Mouse (Mus musculus) CD4-positive naive resting alpha-beta T cell, adult 76 days (primary cell): ENCODE results near the gene Zkscan3. TPM values are rescaled to one million over a fixed set of nuclear protein-coding genes. Genes with fewer than 3 reads are reported as not detected.

Source experiments
- total RNA-seq: library from RNA; stranded (reverse); gene quantifications from one replicate; pipeline ENCODE4 v1.2.4, GENCODE M21; 2023

The Zkscan3 gene
- 47.9 TPM for total RNA-seq

DNA sequence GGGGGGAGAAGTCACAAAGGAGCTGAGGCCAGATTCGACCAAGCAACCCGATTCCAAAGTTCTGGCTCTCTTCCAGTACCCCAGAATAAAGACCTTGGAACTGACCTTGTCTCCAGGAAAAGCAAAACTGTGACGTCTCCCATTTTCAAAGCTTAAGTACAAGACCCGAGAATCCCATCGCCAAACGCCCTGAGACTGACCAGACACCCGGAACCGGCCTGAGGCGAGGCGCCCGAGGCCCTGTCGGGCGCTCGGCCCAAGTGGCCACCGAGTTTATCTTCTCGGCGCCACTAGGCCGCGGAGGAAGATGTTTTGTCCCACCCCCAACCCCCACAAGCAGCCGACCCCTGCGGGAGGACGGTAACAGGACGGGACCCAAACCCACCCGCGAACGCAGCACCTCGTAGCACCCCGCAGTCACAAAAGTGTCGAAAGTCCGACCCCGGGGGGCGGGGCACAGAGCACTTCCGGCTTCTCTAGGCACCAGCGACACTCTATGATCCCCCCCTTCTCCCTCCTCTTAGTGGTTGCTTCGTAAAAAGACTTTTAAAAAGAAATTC, at the start of gene Zkscan3:
Gene Zkscan3 (minus strand): TSS at position 469 of the 560 bp plus-strand sequence.

DNA sequence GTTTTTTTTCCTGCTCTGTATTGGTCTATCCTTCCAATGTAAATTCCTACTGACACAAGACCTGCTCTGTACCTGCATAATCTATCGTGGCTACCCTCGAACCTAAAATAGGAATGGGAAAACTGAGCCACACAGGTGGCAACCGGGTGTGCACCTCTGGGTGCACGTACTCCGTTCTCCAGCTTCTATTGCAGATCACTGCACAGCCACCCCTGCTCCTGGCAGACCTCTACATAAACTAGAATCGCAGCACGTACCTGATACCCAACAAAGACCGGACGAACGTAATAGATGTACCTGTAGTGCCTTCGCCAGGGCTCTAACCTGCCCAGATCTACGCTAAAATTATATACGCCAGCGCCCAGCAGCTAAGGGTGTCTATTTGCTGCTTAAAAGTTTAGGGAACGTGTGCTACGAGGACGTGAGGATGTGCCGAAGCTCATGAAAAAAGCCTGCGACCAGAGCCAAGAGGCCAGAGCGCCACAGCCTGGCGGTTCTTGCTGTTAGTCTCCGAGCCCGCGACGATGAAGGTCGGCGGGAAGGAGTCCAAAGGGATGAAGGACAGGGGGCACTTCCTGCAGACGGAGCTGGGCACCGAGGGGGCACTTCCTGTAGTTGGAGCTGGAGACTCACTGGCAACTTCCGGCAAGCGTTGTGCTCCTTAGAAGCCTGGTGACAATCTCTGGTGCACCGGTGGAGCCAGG, 38.1 kb upstream of the Zkscan3 start, which contains the start of gene Pgbd1:
Gene Pgbd1 (minus strand): TSS at position 556 of the 704 bp plus-strand sequence.

DNA sequence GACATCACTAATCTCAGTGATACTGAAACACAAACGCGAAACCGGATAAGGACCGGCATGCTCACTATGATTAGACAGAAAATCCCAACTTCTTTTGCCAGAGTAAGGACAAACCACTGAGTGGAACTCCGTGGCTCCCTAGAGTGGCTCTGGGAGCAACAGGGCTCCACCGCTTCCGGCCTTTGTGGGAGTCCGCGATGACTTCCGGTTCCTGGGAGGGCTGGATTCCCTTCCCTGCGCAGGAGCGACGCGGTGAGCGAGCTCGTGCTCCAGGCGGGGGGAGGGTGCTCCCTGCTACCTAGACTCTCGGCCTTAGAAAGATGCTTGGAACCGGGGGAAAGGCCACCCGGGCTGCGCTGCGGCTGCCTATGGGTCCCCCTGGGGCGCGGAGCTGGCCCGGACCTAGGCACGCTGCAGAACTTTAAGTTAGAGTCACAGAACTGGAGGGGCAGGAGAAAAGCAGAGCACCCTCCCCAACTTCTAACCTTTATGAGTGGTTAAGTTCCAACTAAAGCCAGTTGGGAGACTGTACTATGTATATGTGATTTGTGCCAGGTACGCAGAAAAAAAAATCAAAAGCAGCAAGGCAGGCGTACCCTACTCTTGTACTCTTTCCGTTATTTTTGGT, 39.8 kb downstream of the Zkscan3 start, which contains the start of gene Zscan12:
Gene Zscan12 (plus strand): TSS at position 200 of the 628 bp plus-strand sequence.

GRCm38 (mm10) chr13:21346610-21347009, 55.9 kb downstream of the Zkscan3 start, which contains the start of gene Olfr1367:
Olfr1367 (plus strand) TSS chr13:21346910.

Other genes starting within 250 kb of the Zkscan3 start
- gene Trim27, start 223.3 kb downstream of the Zkscan3 start, total RNA-seq: 77.4 TPM
- not detected for gene Gpx5, start 110.0 kb downstream of the Zkscan3 start, total RNA-seq
- gene Gpx6, start 90.6 kb downstream of the Zkscan3 start, total RNA-seq: not detected
- not detected for gene Olfr1367, start 55.8 kb downstream of the Zkscan3 start, total RNA-seq
- 5.4 TPM for gene Zscan12, start 39.9 kb downstream of the Zkscan3 start, total RNA-seq
- 0.38 TPM for gene Pgbd1, start 38.3 kb upstream of the Zkscan3 start, total RNA-seq
- 48.0 TPM for gene Zscan26, start 51.0 kb upstream of the Zkscan3 start, total RNA-seq
- not detected for gene Nkapl, start 65.8 kb upstream of the Zkscan3 start, total RNA-seq
- not detected for gene Zkscan4, start 76.2 kb upstream of the Zkscan3 start, total RNA-seq
- not detected for gene Gm10065, start 76.7 kb upstream of the Zkscan3 start, total RNA-seq
- 3.8 TPM for gene AK157302, start 92.5 kb upstream of the Zkscan3 start, total RNA-seq
- gene Gm11273, start 98.7 kb upstream of the Zkscan3 start, total RNA-seq: 15.9 TPM
- 8.9 TPM for gene Zkscan8, start 128.4 kb upstream of the Zkscan3 start, total RNA-seq
- gene Olfr1366, start 140.1 kb upstream of the Zkscan3 start, total RNA-seq: not detected
- gene Olfr1535, start 157.1 kb upstream of the Zkscan3 start, total RNA-seq: not detected
- not detected for gene Olfr1364, start 179.0 kb upstream of the Zkscan3 start, total RNA-seq
- gene Olfr1362, start 211.3 kb upstream of the Zkscan3 start, total RNA-seq: not detected
- not detected for gene Olfr11, start 239.8 kb upstream of the Zkscan3 start, total RNA-seq